Mouse (Mus musculus) heart, postnatal 14 days (tissue): ENCODE results near the gene Phf1. TPM values are rescaled to one million over a fixed set of nuclear protein-coding genes. Genes with fewer than 3 reads are reported as not detected.
"Not testable (repeated sequence)": the region's sequence is repeated elsewhere in the genome, so short reads cannot be mapped to it uniquely, and the experiment has no call there.

Source experiments
- DNase-seq, 2 experiments: peaks; one replicate each; pipeline ENCODE4 v3.0.0; 2021 to 2022
- intact Hi-C: fragments of 180-260 bp; cut with DNase I; formaldehyde crosslinking; loops from one replicate; pipeline ENCODE4 v1.15.1; 2025
- long read RNA-seq, 2 experiments: library from polyadenylated mRNA; stranded (forward); transcript quantifications; one replicate each; pipeline ENCODE4 v2.0.0; 2021
- total RNA-seq, 2 experiments: library from RNA; stranded (reverse); gene quantifications; 2 replicates each; pipeline ENCODE4 v1.2.3; 2021

Gene Phf1
- total RNA-seq: 10 to 100 TPM in 1 of 2 experiments, 1 to 10 TPM in 1; 10.0 to 10.6 TPM
- long read RNA-seq, experiment 1, partial matches to known transcripts: 1 of 4 reads
- long read RNA-seq, experiment 1, other reads (novel, unspliced or antisense): 1 of 4 reads
- long read RNA-seq, experiment 2, partial matches to known transcripts: 1 of 6 reads
- long read RNA-seq, experiment 2, other reads (novel, unspliced or antisense): 5 of 6 reads

DNA sequence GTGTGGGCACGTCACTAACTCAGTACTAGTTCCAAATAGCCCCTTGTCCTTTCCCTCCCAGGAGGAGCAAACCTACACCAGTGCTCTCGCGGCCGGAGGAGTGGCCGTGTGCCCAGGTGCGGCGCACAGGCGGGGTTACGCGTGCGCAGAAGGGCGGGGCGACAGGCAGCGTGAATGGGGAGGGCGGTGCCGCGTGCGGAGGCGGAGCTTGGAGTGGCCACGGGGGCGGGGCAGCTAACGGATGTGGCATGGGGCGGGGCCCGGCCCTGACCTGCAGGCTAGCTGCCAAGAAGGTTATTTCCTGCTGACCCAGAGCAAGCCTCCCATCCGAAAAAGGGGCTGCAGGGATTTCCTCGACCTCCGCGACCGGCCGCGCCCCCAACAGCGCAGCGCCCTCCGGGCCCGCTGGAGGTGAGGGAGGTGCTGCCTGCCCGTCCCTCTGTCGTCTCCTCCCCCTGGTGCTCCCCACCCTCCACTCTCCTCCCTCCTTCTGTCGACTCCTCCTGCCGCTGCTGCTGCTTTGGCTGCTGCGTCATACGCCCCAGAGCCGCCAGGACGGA lies at the start of gene Phf1:
Gene Phf1, plus strand, starts transcription at position 214 of the 560 bp plus-strand sequence.
- intact Hi-C loops: loop anchor here (5.0 to 10.0 kb wide), 3 partner anchors 94 to 272 kb away; partner anchors contain the start of genes Bak1 and Lemd2
- DNase-seq: peak; percentile 98 to 99

DNA sequence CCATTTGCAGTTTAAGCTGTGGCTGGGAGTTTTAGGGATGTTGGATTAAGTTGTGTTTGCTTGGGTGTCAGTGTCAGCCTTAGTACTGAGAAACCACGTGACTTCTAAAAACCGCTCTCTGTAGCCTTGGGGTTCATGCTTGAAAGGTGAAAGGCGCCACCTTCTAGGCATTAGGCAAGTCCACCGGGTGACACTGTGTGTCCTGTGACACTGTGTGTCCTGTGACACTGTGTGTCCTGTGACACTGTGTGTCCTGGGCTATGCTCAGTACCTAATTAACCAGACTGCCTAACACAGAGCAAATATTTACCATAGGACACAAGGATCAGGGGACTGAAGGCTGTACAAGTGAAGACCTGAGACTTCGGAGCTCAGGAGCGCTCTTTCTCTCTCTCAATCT lies 49.3 kb upstream of the Phf1 start:
- intact Hi-C loops: no loop called here
- no peak for DNase-seq

DNA sequence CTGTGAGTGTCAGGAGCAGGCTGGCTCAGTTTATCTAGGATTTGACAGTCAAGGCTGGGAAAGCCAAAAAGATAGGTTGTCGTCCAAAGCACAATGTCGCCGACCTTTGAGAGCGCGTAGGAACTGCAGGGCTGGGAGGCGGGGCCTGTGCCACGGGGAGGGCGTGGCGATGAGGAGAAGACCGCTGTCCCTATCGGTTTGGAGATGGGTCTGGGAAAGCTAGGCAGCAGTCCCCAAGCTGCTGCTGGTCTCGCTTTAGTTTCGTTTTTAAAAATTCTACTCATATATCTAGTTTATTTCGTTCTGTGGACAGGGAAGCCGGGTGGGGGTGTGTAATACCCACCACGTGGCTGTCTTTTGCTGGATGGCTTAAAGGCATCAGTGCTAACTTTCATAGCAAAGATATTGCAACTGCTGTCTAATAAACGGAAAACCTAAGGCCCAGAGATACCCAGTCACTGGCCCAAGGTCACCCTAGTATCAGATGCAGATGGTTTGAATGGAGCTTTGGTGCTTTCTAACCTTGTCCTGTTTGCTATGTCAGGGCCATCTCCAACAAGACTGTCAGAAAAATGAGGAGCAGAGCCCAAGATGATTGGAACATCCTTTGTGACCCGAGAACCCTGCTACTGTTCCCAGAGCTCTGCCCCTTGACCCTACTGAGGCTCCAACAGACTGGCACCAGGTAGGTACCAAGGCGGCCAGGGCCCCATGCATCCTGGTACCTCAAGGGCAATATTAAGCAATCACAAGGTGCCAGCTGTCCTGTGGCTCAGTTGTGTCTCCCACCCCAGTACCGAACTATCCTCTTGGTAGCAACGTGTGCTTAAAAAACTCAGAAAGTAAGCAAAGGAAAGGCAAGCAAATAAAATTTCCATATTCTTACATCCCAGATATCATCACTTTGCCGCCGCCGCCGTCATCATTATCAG lies 47.6 kb upstream of the Phf1 start:
- intact Hi-C loops: loop anchor here (5.0 kb wide), 4 partner anchors 33 to 423 kb away; partner anchors contain the start of genes Atp6v0e and Crebrf
- DNase-seq: peak; percentile 83 to 89

DNA sequence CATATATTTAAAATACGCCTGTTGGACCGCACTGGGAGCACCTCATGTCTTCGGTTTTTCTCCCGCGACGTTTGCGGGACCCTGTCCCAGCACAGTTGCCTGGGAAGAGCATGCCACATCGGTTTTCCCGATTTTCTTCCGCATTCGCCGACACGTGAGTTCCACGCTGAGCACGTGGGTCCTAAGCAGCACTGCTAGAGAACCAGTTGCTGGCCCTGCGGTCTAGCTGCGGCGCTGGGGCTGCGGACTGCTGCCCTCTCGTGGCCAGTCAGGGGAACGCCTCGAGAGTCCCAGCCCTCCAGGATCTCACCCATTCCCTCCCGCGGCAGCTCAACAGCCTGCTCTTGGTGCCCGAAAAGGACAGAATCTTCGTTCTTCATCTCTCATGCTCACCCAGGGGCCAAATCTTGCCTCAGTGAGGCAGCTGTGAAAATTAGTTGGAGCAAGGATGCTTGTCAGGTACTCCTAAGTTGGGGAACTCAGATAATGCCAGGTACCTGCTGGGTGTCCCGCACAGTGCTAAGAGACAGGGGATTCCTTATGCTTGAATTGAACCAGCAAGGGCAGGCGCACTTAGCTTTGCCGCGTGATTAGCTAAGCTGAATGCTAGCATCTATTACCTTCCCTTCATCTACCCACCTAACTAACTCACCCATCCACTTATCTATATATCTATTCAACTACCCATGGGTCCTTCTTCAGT lies 46.7 kb upstream of the Phf1 start:
- peak; percentile 89 to 93 for DNase-seq
- intact Hi-C loops: loop anchor here (1.0 to 5.0 kb wide), 5 partner anchors 34 to 424 kb away; partner anchors contain the start of genes Atp6v0e and Crebrf

DNA sequence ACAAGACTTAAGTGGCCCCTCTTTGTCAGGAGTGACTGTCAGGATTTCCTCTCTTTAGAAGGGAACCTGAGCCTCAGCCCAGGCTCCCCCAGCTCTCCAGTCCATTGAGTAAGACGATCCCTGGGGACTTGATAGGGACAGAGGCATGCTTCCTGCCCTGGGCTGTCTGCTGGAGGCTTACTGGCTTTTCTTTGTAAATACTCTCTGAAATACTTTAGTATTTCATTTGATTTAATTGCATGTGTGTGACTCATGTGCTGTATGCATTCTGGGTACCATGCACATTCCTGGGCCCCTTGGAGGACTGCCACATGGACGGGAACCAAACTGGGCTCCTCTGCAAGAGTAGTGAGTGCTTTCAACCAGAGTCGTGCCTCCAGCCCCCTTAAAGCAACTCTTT lies 44.9 kb upstream of the Phf1 start:
- no peak for DNase-seq
- intact Hi-C loops: loop anchor here (5.0 kb wide), 4 partner anchors 36 to 426 kb away; partner anchors contain the start of genes Atp6v0e and Crebrf

DNA sequence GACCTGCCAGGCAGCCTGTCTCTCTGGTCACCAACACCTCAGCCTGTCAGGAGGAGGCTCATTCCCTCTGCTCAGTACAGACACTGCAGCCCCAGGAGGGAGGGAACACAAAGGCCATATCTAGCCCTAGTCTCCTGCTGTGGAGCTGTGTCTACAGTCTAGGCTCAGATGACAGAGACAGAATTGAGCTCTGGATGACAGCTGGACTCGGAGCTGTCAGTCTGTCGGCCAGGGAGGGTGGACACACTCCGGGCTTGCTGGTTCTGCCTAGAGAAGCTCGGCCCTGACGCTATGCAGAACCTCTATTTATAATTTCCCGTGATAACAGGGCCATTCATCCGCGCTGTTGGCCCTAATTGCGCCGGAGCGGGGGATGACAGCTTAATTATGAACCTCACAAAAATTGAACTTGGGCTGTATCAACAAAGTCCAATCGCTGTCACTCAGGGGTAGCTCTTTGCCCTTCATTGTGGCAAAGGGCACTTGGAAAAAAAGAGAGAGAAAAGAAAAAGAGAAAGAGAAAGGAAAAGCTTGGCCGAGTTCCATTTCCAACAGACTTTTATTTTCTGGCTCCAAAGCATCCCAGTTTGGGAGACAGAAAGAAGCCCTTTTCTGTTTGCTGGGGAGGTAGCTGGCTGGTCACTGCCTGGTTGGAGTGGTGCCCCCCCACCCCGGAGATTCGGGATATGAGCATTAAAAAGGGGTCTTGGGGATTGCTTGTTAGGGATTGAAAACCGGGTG lies 40.0 kb upstream of the Phf1 start:
- DNase-seq: peak; percentile 42 to 48
- intact Hi-C loops: no loop called here

DNA sequence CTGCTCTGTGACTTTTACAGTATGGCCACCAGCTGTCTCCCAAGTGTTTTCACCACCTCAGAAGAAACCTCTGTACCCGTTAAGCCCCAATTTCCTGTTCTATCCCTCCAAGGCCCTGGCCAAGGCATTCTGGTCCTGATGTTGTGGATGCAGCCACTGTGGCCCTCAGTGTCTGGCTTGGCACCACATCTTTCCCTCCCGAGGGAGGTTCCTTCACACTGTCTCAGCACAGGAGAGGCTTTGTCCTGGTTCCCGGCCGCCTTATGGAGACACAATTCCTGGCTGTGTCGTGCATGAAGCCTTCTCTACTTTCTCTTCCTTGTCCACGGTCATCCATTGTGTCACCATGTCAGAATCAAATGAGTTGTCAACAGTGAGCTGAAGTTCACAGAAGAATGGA lies 39.4 kb upstream of the Phf1 start:
- intact Hi-C loops: no loop called here
- DNase-seq: no peak

DNA sequence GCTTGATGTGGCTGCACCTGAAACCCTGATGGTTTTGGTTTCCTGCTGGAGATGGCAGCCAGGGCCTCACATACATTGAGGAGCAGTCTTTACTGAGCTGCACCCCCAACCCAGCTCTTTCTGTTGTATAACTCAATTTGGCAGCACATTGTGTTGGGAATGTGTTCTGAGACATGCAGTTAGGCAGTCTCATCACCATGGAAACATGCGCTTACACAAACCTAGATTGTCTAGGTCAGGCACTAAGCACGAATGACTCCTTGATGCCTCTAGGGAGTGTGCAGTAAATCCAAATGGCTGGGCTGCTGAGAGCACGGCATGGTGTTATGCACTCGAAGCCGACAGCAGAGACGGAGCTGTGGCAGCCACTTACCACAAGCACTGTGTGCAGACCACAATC lies 38.5 kb upstream of the Phf1 start:
- no peak for DNase-seq
- intact Hi-C loops: no loop called here

DNA sequence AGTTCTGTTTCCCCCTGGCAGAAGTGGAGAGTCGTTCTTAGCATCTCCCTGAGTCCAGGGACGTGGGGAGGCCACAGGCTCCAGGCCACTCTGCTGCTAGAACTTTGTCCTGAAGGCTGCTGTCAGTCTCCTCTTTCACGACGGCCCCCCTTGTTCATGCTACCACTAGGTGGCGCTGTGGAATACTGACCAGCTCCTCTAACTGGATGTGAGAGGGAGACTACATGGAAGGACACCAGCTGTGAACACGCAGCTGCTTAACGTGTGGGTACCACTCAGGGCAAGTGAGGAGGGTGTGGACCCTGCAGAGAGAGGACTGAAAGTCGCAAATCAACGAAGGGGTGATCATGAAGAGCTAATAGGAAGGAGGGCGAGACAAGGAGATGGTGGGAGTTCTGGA lies 37.3 kb upstream of the Phf1 start:
- peak; percentile 71 to 86 for DNase-seq
- intact Hi-C loops: no loop called here

DNA sequence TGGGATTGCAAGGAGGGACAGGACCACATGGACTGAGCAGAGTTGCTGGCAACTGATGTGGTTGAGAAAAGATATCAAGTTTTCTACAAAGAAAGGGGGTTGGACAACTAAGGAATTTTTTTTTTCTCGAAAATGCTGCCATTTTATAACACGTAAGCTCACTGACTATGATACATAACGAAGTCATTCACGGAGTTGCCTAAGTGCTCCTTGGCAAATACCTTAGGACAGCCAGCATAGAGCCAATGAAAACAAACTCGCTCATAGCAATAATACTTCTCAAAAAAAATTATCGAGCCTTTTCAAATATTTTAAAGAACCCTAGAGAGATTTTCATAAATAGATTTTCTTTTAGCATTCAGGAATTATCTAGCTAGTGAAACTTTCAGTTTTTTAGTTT lies 31.9 kb upstream of the Phf1 start:
- no peak for DNase-seq
- intact Hi-C loops: no loop called here

DNA sequence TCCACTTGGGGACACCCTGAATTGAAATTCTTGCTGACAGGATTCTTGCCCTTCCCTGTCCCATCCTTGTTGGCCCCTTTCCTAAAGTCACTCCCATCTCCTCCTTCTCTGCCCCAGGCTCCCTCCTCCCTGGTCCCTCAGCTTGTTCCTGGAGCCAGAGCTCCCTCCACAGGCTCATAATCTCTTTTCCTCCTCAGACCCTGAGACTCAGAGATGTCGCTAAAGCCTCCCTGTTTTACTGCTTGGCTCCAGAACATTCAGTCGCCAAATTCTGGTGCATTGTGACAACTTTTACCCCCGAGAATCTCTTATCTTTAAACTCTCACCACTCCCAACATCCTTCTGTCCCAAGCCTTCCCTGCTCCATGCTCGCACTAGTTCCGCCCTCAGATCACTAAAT lies 28.5 kb upstream of the Phf1 start:
- intact Hi-C loops: no loop called here
- DNase-seq: no peak

DNA sequence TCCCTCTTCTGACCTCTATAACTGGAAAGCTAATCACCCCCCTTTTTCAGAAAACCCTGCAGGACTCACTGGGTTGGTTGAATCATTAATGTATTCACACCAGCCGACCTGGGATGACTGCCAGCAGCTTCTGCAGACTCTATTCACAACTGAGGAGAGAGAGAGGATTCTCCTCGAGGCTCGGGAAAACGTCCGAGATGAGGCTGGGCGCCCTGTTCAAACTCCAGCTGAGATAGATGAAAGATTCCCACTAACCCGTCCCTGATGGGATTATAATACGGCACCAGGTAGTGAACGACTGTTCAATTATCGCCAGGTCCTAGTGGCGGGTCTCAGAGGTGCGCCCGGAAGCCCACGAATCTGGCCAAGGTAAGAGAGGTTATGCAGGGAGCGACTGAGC lies 25.3 kb upstream of the Phf1 start:
- intact Hi-C loops, DNase-seq: not testable (repeated sequence)

DNA sequence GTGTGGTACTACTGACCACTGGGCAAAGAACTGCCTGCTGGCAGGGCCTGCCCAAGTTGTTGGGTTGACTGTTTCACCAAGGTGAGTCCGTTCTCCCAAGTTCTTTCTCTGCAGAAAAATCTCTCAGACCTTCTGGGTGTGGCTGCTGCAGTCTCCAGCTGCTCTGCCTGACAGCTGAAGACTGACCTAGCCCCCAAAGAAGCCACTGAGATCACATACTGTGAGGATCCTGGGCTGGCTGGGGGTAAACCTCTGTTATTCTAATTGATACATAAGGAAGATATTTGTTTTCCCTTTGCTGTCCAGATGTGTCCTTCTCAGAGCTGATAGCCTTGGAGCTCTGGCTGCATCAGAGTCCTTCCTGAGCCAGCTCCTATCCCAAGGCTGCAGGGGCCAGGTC lies 17.6 kb upstream of the Phf1 start:
- intact Hi-C loops: loop anchor here (10.0 kb wide), 1 partner anchor 60 kb away; the partner anchor contains the start of gene Zbtb9
- no peak for DNase-seq

DNA sequence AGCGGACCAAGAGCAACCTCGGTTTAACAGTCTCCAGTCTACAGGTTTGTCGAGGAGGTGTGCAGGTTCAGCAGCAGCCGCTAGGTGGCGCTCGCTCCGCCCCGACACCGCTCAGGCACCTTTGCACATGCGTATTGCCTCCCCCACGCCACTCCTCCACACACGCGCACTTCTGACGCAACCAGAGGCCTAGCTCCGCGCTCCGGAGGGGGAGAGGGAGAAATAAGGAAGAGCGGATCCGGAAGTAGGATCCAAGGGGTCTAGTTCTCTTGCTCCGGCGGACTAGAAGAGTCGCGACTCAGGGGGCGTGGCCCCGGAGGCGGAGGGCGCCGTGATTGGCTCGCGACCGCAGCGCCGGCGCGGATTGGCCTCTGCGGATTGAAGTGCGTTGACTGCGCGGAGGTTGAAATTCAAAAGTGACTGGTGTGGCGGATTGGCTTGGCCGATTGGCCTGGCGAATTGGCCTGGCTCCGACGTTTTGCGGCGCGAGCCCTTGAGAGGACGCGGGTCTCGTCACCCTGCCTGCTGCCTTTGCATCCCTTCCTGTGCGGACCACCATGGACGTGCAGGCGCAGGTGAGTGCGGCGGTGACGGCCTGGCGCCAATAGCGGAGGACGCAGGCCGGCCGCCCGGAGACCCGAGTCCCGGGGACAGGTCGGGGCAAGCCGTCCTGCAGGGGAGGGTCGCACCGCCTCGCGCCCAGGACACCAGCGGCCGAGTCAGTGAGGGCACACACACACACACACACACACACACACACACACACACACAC lies 16.0 kb upstream of the Phf1 start, which contains the start of gene Kifc5b:
Gene Kifc5b, plus strand, starts transcription at position 381 of the 772 bp plus-strand sequence.
- intact Hi-C loops: loop anchor here (10.0 kb wide), 1 partner anchor 58 kb away; the partner anchor contains the start of gene Zbtb9
- DNase-seq: peak; percentile 99 to 100

DNA sequence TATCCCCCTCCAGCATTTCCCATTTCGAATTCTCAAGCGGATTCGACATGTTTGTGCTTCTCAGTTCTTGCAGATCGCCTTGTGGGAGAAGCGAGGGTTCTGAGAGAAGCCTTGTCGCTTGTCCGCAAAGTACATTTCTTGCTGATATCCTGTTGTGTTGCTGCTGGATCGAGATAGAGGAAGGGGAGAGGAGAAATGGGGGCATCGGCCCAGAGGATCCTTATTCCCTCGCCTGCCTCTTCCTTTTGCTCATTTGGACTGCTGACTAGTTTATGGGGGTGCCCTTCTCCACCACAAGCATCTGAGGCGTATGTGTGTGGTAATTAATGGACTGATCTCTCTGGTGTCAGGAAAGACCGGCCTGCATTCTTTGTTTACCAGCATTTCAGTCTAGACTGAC lies 15.3 kb upstream of the Phf1 start:
- DNase-seq: not testable (repeated sequence)
- intact Hi-C loops: loop anchor here (10.0 kb wide), 1 partner anchor 57 kb away; the partner anchor contains the start of gene Zbtb9

DNA sequence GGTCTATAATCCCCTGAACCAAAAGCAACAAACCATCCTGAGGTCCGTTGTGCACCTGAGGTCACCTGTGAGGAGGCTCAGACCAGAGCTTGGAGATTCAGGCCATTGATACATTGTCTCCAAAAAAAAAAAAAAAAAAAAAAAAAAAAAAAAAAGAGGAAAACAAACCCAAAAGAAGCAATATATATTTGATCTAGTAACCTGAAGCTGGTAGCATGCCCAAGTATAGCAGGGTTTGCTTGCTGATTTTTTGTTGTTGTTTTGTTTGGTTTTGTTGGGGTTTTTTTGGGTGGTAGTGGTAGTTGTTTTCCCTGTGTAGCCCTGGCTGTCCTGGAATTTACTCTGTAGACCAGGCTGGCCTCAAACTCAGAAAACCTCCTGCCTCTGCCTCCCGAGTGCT lies 14.5 kb upstream of the Phf1 start:
- intact Hi-C loops: loop anchor here (10.0 kb wide), 1 partner anchor 56 kb away; the partner anchor contains the start of gene Zbtb9
- DNase-seq: no peak

DNA sequence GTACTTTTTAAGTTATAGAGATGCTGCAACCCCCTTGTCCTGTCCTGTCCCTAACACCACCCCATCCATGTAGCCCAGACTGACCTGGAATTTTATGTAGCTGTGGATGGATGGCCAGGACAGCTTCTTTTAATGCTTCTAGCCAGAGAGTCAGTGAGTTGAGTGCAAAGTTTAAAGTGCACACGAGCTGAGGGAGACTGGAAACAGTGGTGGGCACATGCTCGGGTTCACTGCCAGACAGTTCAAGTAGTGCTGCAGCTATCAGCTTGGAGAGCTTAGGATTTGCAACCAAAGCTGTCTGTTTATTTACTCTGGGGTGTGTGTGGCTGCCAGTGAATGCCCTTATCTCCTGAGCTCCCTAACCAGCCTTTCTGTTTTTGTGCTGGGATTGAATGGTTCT lies 13.3 kb upstream of the Phf1 start:
- intact Hi-C loops: loop anchor here (10.0 kb wide), 1 partner anchor 55 kb away; the partner anchor contains the start of gene Zbtb9
- DNase-seq: not testable (repeated sequence)

DNA sequence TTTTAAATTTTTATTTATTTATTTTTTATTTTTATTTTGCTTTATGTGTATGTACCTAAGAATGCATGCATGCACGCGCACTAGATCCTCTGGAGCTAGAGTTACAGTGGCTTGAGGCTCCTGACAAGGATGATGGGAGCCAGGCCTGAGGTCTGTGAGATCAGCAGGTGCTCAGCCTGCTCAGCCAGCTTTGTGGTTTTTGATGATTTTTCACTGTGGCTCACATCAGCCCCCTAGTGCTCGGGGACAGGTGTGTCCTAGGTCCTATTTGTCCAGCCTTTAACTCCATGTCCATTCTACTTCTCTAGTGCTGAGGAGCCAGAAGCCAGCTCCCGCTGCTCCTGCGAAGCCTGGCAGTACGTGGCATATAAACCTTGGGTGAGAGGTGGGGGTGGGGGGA lies 10.5 kb upstream of the Phf1 start:
- intact Hi-C loops, DNase-seq: not testable (repeated sequence)
